Mouse (Mus musculus) MEL (cell line): ENCODE data around the gene Pgc.

Source experiments
- BHLHE40 ChIP-seq: IDR thresholded peaks from 2 replicates; pipeline ENCODE4 v1.6.1; 2012; ENCODE audit warnings: low read depth, mild to moderate bottlenecking, inconsistent platforms, low read length, improper control_type of control experiment, borderline replicate concordance
- CTCF ChIP-seq, 3 experiments: IDR thresholded peaks in 2 of 3; conservative IDR thresholded peaks in 1 of 3; 2 replicates each; pipeline ENCODE4 v1.5.1; 2011 to 2012; ENCODE audit warnings: low read length in 3 of 3, low read depth in 2 of 3, mild to moderate bottlenecking in 2 of 3, improper control_type of control experiment in 1 of 3, inconsistent platforms in 1 of 3, mixed read lengths in 1 of 3, moderate library complexity in 1 of 3; ENCODE audit not compliant: control insufficient read depth in 1 of 3, insufficient read depth in 1 of 3, poor library complexity in 1 of 3, severe bottlenecking in 1 of 3
- EP300 ChIP-seq, 2 experiments: IDR thresholded peaks; 2 replicates each; pipeline ENCODE4 v1.6.1; 2011; ENCODE audit warnings: improper control_type of control experiment in 2 of 2, low read length in 2 of 2, low read depth in 1 of 2, mild to moderate bottlenecking in 1 of 2
- GABPA ChIP-seq: IDR thresholded peaks from 2 replicates; pipeline ENCODE4 v1.6.1; 2012; ENCODE audit warnings: low read depth, mild to moderate bottlenecking, inconsistent platforms, low read length, improper control_type of control experiment, moderate library complexity
- GATA1 ChIP-seq: IDR thresholded peaks from 2 replicates; pipeline ENCODE4 v1.6.1; 2011; ENCODE audit warnings: low read depth, low read length, improper control_type of control experiment
- MAX ChIP-seq: IDR thresholded peaks from 2 replicates; pipeline ENCODE4 v1.6.1; 2011; ENCODE audit warnings: low read length, improper control_type of control experiment
- MYC ChIP-seq: IDR thresholded peaks from 2 replicates; pipeline ENCODE4 v1.6.1; 2011; ENCODE audit warnings: low read depth, mild to moderate bottlenecking, low read length, improper control_type of control experiment, moderate library complexity
- ZNF384 ChIP-seq: IDR thresholded peaks from 2 replicates; pipeline ENCODE4 v1.6.1; 2012; ENCODE audit warnings: low read depth, mild to moderate bottlenecking, inconsistent platforms, low read length, improper control_type of control experiment

GRCm38 (mm10) chr17:47767456-47768141, 41.0 kb downstream of the Pgc start:
- TF ChIP-seq MAX (0 out of 2 replicates have a peak, but pooled peaks have one; percentile 16), CTCF (IDR thresholded peaks at IDR 0.05 in 2 of 3, conservative IDR thresholded peaks at IDR 0.05 in 1 of 3; ENCODE audit: control insufficient read depth in 1 of 3, insufficient read depth in 1 of 3, low read depth in 2 of 3, low read length in 3 of 3, poor library complexity in 1 of 3, severe bottlenecking in 1 of 3) (no peak), BHLHE40 (no peak), ZNF384 (no peak), GATA1 (no peak), EP300 (IDR thresholded peaks at IDR 0.05; ENCODE audit: low read depth in 1 of 2, low read length in 2 of 2) (no peak), MYC (no peak), GABPA (no peak)
